Mouse (Mus musculus): Measurements from ENCODE around the gene Zbtb7b.

Gene Zbtb7b

GRCm38 (mm10) chr3:89337062-89337720 lies 57.4 kb downstream of the Zbtb7b start:
- no peak for DNase-seq (ENCODE audit: low read depth)

- no peak for DNase-seq (ENCODE audit: low read depth)
Observed at GRCm38 (mm10) chr3:89336529-89336928, 58.0 kb downstream of the Zbtb7b start.

GRCm38 (mm10) chr3:89333053-89333452 lies 61.5 kb downstream of the Zbtb7b start:
- DNase-seq (ENCODE audit: low read depth) = no peak

- no peak for DNase-seq (ENCODE audit: low read depth)
Observed at GRCm38 (mm10) chr3:89332476-89332875, 62.1 kb downstream of the Zbtb7b start.

- DNase-seq (ENCODE audit: low read depth) = no peak
Observed at GRCm38 (mm10) chr3:89332013-89332412, 62.6 kb downstream of the Zbtb7b start.

DNA sequence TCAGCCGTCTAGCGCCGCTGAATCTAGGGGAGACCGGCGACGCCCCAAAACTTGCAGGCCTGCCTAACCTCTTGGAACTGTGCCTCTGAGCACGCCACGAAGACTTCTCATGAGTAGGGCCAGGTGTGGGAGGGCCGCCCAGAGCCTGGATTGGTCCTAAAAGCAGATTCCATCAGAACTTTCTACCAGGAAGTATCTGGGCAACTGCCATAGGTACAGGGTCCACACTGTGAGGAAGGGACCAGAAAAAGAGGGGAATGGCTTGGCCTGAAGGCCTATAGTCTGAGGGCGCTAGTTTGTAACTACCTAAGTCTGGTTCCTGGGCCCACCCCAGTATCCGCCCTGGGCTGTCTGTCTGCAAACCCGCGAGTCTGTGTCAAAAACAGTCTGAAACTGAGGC lies 63.0 kb downstream of the Zbtb7b start:
- DNase-seq (ENCODE audit: low read depth) = no peak

GRCm38 (mm10) chr3:89330948-89331347 lies 63.6 kb downstream of the Zbtb7b start:
- DNase-seq (ENCODE audit: low read depth) = no peak

DNA sequence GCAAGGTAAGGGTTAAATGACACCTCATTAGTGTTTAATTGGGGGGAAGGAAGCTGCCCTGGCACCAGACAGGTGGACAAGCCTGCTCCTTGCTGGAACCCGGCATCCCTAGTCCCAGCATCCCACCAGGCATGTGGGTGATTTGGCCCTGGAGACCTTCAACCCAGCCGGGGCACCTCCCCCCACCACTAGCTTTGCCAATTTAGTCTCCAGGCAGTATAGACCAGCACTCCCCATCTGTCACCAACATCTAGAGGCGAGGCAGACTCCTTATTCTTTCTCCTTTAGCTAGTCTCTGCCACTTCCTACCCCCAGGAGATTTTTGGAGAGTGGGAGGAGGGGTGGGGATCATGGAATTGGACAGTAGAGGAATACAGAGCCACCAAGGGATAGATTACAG lies 64.2 kb downstream of the Zbtb7b start:
- no peak for DNase-seq (ENCODE audit: low read depth)

DNA sequence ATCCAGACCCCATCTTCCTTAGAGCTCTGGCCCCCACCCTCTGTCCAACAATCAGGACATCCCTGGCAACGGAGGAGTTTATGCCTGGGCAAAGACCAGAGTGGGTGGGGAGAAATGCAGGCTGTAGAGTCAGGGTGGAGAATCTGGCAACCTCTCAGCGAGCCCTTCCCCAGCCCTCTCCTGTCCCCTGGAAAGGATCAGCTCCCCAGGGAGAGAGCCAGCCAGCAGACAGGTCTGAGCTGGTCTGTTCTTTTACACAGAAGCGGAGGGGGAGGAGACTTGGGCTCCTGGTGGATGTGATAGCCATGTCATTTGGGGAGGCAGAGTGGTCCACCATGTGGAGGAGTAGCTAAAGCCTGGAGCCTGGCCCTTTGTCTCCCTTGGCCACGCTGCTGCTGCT lies 66.0 kb downstream of the Zbtb7b start:
- no peak for DNase-seq (ENCODE audit: low read depth)
